Mouse (Mus musculus) forebrain, embryonic 11.5 days (tissue): ENCODE data around the gene Gins3. TPM values are rescaled to one million over a fixed set of nuclear protein-coding genes. Genes with fewer than 3 reads are reported as not detected.
"Not testable (repeated sequence)": the region's sequence is repeated elsewhere in the genome, so short reads cannot be mapped to it uniquely, and the experiment has no call there.

Experiments used
- ATAC-seq: fragments of 200-750 bp; cut with Nextera tagmentation; replicated peaks from 2 replicates; pipeline ENCODE4 v1.8.0; 2017; ENCODE audit warnings: moderate TSS enrichment; ENCODE audit not compliant: low FRiP score
- DNase-seq: peaks from one replicate; pipeline ENCODE4 v3.0.0-alpha.2; 2017; ENCODE audit warnings: low spot score
- H3K27ac ChIP-seq: fragments of 300-500 bp; sonication (generic); 2 replicates; pipeline ENCODE4 v1.5.1; 2014; ENCODE audit warnings: low read depth, low read length
- H3K27me3 ChIP-seq: fragments of 300-500 bp; sonication (generic); 2 replicates; pipeline ENCODE4 v1.6.1; 2014; ENCODE audit warnings: mild to moderate bottlenecking, low read length, mixed read lengths; ENCODE audit not compliant: control insufficient read depth, insufficient read depth
- H3K36me3 ChIP-seq: fragments of 300-500 bp; sonication (generic); 2 replicates; pipeline ENCODE4 v1.6.1; 2014; ENCODE audit warnings: mild to moderate bottlenecking, low read length, moderate library complexity, mixed read lengths; ENCODE audit not compliant: control insufficient read depth, insufficient read depth
- H3K4me1 ChIP-seq: fragments of 300-500 bp; sonication (generic); replicated peaks from 2 replicates; pipeline ENCODE4 v1.6.1; 2014; ENCODE audit warnings: low read length, mixed read lengths; ENCODE audit not compliant: control insufficient read depth, insufficient read depth
- H3K4me2 ChIP-seq: fragments of 300-500 bp; sonication (generic); 2 replicates; pipeline ENCODE4 v1.6.1; 2014; ENCODE audit warnings: low read depth, mild to moderate bottlenecking, low read length, moderate library complexity, mixed read lengths; ENCODE audit not compliant: severe bottlenecking
- H3K4me3 ChIP-seq: fragments of 300-500 bp; sonication (generic); 2 replicates; pipeline ENCODE4 v1.5.1; 2014; ENCODE audit warnings: low read depth, low read length
- H3K9ac ChIP-seq: fragments of 300-500 bp; sonication (generic); 2 replicates; pipeline ENCODE4 v1.6.1; 2014; ENCODE audit warnings: low read length
- H3K9me3 ChIP-seq: fragments of 300-500 bp; sonication (generic); 2 replicates; pipeline ENCODE4 v1.6.1; 2016; ENCODE audit warnings: low read length, mixed read lengths; ENCODE audit not compliant: control insufficient read depth
- WGBS: fragments of 180-500 bp; shearing (Covaris S2); extraction: QIAGEN DNeasy Blood & Tissue Kit; methylation state at CpG from one replicate; pipeline ENCODE4 v1.1.7; 2014; 5-methylcytosine and 5-hydroxymethylcytosine counted together
- polyA plus RNA-seq: library from polyadenylated mRNA; unstranded; fragments of >200 nt; fragmentation: Nextera tagmentation; extraction: Ambion mirVana; gene quantifications from 2 replicates; pipeline ENCODE4 v1.2.1, GENCODE M21; 2014

The Gins3 gene
- polyA plus RNA-seq, 1 experiment from 2014 or later = 35.2 TPM

- 60% methylated on average over 2 of the region's 2 CpGs for WGBS
- ATAC-seq = no peak
- DNase-seq = no peak
Observed at GRCm38 (mm10) chr8:95657523-95657922, 24.3 kb downstream of the Gins3 start.

GRCm38 (mm10) chr8:95660334-95660882 lies 27.2 kb downstream of the Gins3 start:
- Histone ChIP-seq H3K27ac (no peak overlapping the region), H3K4me3 (no peak overlapping the region), H3K9me3 (no peaks in the 10 kb centered on the region), H3K4me2 (no peak overlapping the region), H3K4me1 (no peaks in the 10 kb centered on the region; the same call in 1 of the 2 replicates), H3K27me3 (no peaks in the 10 kb centered on the region), H3K36me3 (no peaks in the 10 kb centered on the region), H3K9ac (no peak overlapping the region)
- 75% methylated on average over 6 of the region's 6 CpGs for WGBS
- ATAC-seq (no peak), DNase-seq (no peak)

More at GRCm38 (mm10) chr8:95657523-95657922, 24.3 kb downstream of the Gins3 start:
- no peak overlapping the region for H3K4me2 ChIP-seq
- H3K4me1 ChIP-seq = no peaks in the 10 kb centered on the region; the same call in 1 of the 2 replicates
- no peak overlapping the region for H3K27ac ChIP-seq
- H3K9ac ChIP-seq = no peak overlapping the region
- H3K27me3 ChIP-seq = no peaks in the 10 kb centered on the region
- no peaks in the 10 kb centered on the region for H3K9me3 ChIP-seq
- no peaks in the 10 kb centered on the region for H3K36me3 ChIP-seq
- H3K4me3 ChIP-seq = no peak overlapping the region

DNA sequence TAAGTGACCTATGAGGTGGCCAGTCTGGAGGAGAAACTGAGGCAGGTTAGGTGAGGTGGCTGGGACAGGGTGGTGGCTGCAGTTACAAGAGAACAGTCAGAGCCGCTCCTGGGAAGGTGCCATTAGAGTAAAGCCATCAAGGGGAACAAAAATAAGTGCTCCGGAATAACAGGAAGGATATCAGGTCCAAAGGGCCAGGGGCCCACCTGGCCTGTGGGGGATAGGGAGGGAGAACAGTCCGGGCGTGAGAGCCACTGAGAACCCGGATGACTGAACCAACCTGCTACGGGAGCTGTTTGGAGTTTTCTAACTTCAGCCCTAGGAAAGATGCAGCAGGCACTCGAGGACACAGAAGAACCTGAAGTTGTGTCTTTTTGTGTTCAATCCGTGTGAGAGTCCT lies 27.8 kb downstream of the Gins3 start:
- DNase-seq (no peak), ATAC-seq (no peak)
- H3K9me3 ChIP-seq = no peaks in the 10 kb centered on the region
- no peaks in the 10 kb centered on the region; the same call in 1 of the 2 replicates for H3K4me1 ChIP-seq
- no peaks in the 10 kb centered on the region for H3K36me3 ChIP-seq
- no peaks in the 10 kb centered on the region for H3K27me3 ChIP-seq
- H3K9ac ChIP-seq = no peak overlapping the region
- no peak overlapping the region for H3K27ac ChIP-seq
- H3K4me3 ChIP-seq = no peak overlapping the region
- no peak overlapping the region for H3K4me2 ChIP-seq
- WGBS = 77% methylated on average over 8 of the region's 8 CpGs

- 86% methylated on average over 6 of the region's 6 CpGs for WGBS
Observed at GRCm38 (mm10) chr8:95661575-95661974, 28.3 kb downstream of the Gins3 start.

DNA sequence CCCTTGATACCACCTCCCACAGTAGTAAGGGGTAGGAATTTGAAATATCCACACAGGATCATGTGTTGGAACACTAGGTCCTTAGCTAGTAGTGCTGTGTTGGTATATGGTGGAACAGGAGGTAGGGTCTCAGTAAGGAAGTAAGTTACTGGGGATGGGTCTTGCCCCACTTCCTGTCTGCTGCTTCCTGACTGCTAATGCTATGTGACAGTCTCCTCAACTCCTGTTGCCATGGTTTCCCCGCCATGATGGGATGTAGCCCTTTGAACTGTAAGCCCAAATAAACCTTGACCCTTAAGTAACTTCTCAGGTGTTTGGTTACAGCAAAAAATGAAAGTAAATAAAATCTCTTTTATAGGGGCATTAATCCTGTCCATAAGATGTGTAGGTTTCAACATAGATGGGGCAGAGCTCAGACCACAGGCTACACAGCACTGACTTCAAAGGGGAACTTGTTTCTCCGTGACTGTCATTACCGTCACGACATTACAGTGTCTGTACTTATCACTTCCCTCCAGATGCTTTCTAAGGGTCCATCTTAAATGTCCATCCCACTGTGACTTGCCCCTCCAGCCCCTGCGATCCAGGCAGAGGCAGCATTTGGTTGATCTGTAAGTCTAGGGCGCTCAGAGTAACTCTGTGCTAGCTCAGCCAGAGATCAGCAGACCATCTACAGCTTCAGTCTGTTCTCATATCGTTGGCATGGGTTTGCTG lies 29.8 kb downstream of the Gins3 start:
- Histone ChIP-seq H3K9ac (no peak overlapping the region), H3K4me3 (no peak overlapping the region), H3K4me1 (no peaks in the 10 kb centered on the region), H3K9me3 (no peaks in the 10 kb centered on the region), H3K4me2 (no peak overlapping the region), H3K27me3 (no peaks in the 10 kb centered on the region), H3K27ac (no peak overlapping the region), H3K36me3 (no peaks in the 10 kb centered on the region)
- DNase-seq (peak; percentile 29), ATAC-seq (no peak)
- 87% methylated on average over 7 of the region's 7 CpGs for WGBS

More at GRCm38 (mm10) chr8:95661575-95661974, 28.3 kb downstream of the Gins3 start:
- DNase-seq (peak; percentile 42), ATAC-seq (no peak)
- no peaks in the 10 kb centered on the region for H3K36me3 ChIP-seq
- H3K27ac ChIP-seq = no peak overlapping the region
- H3K4me1 ChIP-seq = no peaks in the 10 kb centered on the region; the same call in 1 of the 2 replicates
- H3K4me3 ChIP-seq = no peak overlapping the region
- H3K4me2 ChIP-seq = no peak overlapping the region
- H3K27me3 ChIP-seq = no peaks in the 10 kb centered on the region
- H3K9ac ChIP-seq = no peak overlapping the region
- no peaks in the 10 kb centered on the region for H3K9me3 ChIP-seq

- H3K27me3 ChIP-seq = no peaks in the 10 kb centered on the region
- H3K36me3 ChIP-seq = no peaks in the 10 kb centered on the region
- no peak overlapping the region for H3K4me3 ChIP-seq
- H3K9me3 ChIP-seq = no peaks in the 10 kb centered on the region
- H3K9ac ChIP-seq = no peak overlapping the region
- ATAC-seq (no peak), DNase-seq (peak; percentile 35)
- no peaks in the 10 kb centered on the region for H3K4me1 ChIP-seq
- H3K4me2 ChIP-seq = no peak overlapping the region
- H3K27ac ChIP-seq = no peak overlapping the region
- WGBS = 72% methylated on average over 4 of the region's 4 CpGs
Observed at GRCm38 (mm10) chr8:95663599-95663949, 30.3 kb downstream of the Gins3 start.

DNA sequence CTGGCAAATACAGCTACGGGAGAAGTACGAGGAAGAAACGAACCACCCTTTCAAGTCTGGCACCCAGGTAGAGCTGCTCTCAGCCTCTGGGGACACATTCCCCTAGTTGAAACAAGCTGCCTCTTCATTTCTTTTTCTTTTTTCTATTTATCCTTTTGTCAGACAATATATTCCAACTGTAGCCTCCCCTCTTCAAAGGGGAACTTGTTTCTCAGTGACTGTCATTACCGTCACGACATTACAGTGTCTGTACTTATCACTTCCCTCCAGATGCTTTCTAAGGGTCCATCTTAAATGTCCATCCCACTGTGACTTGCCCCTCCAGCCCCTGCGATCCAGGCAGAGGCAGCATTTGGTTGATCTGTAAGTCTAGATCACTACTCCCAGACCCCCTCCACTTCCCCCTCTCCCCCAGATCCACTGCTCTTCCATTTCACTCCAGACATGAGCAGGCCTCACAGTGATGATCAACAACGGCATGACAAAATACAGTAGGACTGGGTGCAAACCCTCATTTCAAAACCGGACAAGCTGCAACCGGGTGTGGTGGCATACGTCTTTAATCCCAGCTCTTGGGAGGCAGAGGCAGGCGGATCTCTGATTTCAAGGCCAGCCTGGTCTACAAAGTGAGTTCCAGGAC lies 32.7 kb downstream of the Gins3 start:
- H3K36me3 ChIP-seq, H3K27ac ChIP-seq, H3K9me3 ChIP-seq, H3K4me3 ChIP-seq, DNase-seq, H3K27me3 ChIP-seq, H3K9ac ChIP-seq, ATAC-seq, H3K4me1 ChIP-seq, H3K4me2 ChIP-seq: not testable (repeated sequence)
- WGBS = 94% methylated on average over 11 of the region's 11 CpGs

- H3K4me3 ChIP-seq = no peak overlapping the region
- no peaks in the 10 kb centered on the region for H3K27me3 ChIP-seq
- H3K4me1 ChIP-seq = no peaks in the 10 kb centered on the region
- ATAC-seq = no peak
- no peak for DNase-seq
- H3K4me2 ChIP-seq = no peak overlapping the region
- H3K36me3 ChIP-seq = no peaks in the 10 kb centered on the region
- H3K9ac ChIP-seq = no peak overlapping the region
- WGBS = 66% methylated on average over 8 of the region's 8 CpGs
- H3K9me3 ChIP-seq = no peaks in the 10 kb centered on the region
- no peak overlapping the region for H3K27ac ChIP-seq
Observed at GRCm38 (mm10) chr8:95668163-95668958, 35.1 kb downstream of the Gins3 start.
